Mouse (Mus musculus) 416B (cell line): ENCODE results near the gene Terb1.

Experiments used
- DNase-seq: peaks from one replicate; pipeline ENCODE4 v3.0.0; 2011; ENCODE audit warnings: low read depth

Terb1 gene

GRCm38 (mm10) chr8:104448796-104449195, 60.9 kb downstream of the Terb1 start:
- peak; percentile 49 for DNase-seq

- DNase-seq, result no peak
These were observed 63.7 kb downstream of the Terb1 start for GRCm38 (mm10) chr8:104446016-104446415.

DNA sequence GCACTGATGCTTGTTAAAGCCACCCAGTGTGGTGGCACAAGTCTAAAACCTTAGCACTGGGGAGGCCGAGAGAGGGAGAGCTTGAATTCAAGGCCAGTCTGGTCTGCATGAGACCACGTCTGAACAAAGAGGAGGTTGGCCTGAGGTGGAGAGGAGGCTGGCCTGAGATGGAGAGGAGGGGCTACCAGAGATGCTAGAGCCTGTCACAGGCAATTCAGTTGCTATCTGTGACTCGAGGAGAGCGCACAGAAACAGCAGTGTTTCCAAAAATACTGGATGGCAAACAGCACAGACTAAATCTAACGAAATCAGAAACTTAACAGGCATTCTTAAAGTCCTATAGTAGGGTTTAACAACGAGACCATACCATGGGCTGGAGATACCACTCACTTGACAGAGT, 64.5 kb downstream of the Terb1 start:
- DNase-seq, result no peak

DNA sequence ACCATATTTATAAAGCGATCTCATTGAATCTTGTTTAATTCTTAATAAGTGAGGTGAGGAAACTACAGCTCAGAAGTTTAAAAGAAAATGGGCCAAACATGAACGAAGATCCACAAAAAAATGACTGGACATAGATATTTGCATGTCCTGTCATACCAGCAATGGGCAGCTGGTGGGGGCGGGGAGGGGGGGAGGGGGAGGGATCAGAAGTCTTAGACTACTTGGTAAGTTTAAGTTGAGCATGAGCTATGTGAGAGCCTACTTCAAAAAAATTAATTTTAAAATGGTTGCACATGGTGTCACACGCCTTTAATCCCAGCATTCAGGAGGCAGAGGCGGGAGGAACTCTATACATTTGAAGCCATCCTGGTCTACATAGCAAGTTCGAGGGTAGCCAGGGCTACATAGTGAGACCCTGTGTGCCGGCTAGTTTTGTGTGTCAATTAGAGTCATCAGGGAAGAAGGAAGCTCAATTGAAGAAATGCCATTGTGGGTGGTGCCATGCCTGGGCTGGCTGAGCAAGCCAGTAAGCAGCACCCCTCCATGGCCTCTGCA, 66.5 kb downstream of the Terb1 start:
- no peak for DNase-seq

DNA sequence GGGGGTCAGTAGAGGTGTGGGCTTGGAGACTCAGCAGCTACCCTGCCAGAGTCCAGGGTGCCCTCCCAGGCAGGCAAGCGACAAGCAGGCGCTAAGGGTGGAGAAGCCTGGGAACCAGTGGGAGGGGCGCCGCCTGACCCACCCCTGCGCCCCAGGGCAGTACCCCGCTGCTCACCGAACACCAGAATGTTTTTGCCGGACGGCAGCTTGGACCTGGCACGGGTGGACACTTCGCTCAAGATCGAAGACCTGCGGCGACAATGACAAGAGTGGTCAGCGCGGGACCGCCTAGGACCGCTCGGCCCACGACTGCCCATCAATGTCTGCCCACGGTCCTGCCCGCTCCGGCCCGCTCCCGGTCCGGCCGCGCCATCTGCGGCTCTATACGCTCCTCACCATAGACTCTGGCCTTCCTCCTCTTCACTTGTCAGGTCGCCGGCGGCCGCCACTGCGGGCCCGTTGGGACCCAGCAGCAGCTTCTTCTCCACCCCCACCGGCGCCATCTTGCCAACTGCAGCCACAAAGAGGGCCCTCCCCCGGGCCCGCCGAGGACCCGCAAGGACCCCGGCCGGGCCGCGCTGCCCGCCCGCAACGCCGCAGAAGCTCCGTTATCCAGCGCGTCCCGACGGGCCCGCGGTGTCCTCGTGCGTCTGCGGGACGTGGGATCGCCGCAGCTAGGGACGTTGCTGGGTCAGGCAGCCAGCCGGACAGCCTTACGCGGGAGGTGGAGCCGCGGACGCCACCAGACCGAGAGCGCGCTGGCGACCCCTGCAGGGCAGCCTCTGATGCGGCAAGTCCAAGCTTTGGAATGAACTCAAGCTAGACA, 67.2 kb downstream of the Terb1 start, which contains the start of gene Dync1li2:
Gene Dync1li2 (minus strand): TSS at position 749 of the 826 bp plus-strand sequence.
- peak; percentile 87 for DNase-seq

DNA sequence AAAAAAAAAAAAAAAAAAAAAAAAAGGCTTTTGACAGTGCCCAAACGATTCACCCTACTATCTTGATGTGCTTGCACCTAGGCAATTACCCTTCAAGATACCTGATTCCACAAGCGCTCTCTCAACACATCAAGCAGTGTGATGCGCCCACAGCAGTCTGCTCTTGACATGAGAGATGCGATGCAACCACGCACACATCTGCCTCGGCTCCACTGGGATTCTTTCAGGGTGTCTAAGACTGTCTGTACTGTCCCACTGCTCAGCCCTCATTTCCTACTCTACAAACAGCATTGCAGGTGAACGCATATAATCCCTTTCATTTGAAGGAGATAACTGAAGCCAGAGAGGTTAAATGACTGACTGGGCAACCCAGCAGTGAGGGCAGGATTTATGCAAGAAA, 68.1 kb downstream of the Terb1 start:
- no peak for DNase-seq

DNA sequence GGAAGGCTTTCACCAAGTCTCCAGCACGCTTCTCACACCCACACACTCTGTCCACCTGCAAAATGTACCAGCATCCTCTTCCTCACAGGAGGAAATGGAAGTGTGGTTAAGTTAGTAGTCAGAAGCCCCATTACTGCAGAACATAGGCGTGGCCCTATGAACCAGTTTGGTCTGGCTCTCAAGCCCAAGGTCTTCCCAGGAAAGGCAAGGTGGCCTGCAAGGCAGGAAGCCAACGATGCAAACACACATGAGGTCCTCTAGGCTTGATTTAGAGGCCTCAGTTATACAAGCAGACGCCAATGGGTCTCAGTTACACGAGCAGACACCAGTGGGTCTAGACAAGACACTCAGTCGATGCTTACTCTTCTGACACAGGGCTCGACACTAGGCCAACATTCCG, 70.2 kb downstream of the Terb1 start:
- no peak for DNase-seq

DNA sequence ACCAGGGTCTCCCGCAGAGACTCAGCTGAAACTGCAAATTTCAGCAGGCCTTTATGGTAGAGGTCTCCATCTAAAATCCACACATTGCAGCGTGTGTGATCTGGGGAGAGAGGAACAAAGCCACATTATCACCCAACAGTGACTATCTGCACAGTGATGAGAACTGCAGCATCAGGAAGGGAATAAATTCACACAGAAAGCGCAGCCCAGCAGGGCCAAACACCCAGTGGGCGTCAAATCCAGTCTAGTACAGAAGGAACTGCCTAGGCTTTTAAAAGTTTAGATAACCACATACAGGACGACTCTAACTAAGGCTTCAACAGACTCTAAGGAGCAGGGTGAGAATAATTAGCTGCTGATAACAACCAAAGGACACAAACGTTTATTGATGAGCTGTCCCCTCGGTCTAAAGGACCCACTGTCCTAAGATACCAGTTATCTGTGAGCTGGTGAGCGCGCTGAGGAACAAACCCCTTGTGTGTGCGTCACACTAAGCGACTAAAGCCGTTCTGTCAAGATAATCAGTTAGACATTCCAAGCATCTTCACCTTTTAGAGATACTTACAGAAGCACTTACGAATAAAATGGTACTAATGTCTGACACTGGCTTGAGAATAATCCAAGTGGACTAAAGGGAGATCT, 72.1 kb downstream of the Terb1 start:
- no peak for DNase-seq

- no peak for DNase-seq
These were observed 73.1 kb downstream of the Terb1 start for GRCm38 (mm10) chr8:104436591-104436990.

- peak; percentile 98 for DNase-seq
These were observed 73.7 kb downstream of the Terb1 start for GRCm38 (mm10) chr8:104436038-104436437.

- DNase-seq, result no peak
These were observed 74.8 kb downstream of the Terb1 start for GRCm38 (mm10) chr8:104434826-104435354.

DNA sequence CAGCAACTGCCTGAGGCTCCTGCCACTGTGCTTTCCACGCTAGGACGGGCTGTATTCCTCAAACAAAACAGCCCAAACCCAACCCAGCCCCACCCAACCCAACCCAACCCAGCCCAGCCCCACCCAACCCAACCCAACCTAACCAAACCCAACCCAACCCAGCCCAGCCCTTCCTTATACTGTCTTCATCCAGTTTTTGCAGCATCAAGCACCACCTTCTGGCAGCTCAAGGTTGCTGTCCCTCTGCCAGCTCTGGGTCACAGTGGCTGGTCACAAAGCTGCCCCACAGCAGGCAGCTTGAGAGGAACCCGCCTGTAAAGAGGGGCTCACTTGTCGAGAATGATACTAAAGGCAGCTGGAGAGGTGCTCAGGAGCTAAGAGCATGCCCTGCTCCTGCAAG, 75.4 kb downstream of the Terb1 start:
- peak; percentile 23 for DNase-seq

GRCm38 (mm10) chr8:104433191-104433842, 76.4 kb downstream of the Terb1 start:
- no peak for DNase-seq

GRCm38 (mm10) chr8:104432656-104433055, 77.1 kb downstream of the Terb1 start:
- DNase-seq, result no peak

GRCm38 (mm10) chr8:104430230-104430629, 79.5 kb downstream of the Terb1 start:
- peak; percentile 17 for DNase-seq

DNA sequence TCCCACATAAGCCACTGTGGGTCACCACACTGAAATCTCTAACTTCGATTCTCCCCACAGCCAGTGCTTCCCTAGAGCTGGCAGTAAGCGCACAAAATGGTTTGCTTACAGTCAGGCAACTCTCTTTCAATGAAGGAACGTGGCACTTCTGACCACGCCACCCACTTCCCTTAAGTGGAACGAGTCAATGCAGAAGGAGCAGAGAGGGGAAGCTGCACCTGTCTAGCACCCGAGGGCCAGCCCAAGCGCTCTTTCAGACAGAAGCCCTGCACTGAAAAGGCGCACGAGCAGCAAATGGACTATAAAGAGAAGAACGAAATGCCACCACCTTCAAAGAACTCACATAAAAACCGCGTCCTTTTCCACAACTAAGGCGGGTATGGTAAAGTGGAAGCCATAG, 82.0 kb downstream of the Terb1 start:
- DNase-seq, result no peak

DNA sequence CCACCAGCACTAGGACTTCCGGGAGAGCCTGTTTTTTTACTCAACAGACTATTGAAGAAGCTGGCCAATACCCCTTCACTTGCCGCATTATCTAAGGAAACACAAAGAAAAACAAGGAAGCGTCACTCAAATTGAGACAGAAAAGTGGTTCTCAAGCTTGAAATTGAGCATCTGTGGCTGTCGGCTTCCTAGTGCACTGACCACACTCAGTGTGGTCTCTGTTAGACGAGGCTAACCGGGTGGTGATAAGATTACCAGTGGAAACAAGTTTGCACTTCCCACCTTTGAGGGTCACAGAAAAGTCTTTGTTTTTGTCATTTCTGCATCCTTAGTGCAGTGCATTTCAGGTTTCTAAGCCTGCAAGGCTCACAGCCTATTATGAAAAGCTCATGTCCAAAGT, 87.4 kb downstream of the Terb1 start:
- no peak for DNase-seq

GRCm38 (mm10) chr8:104416022-104416421, 93.7 kb downstream of the Terb1 start:
- DNase-seq, result no peak

DNA sequence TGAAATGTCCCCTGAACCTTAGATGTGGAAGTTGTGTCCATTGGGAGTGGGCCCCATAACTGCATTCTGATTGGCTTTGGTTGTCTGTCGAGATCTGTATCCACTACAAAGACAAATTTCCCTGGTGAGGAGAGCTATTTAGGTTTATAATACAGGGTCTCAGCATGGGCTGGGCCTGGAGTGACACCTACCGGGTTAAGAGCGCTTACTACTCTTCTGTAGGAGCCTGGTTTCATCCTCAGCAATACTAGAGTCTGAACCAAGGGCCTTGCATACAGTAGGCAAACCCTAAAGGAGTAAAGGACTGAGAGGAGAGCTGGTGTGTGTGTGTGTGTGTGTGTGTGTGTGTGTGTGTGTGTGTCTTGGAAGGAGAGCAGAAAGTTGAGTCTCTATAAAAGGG, 95.5 kb downstream of the Terb1 start:
- no peak for DNase-seq

DNA sequence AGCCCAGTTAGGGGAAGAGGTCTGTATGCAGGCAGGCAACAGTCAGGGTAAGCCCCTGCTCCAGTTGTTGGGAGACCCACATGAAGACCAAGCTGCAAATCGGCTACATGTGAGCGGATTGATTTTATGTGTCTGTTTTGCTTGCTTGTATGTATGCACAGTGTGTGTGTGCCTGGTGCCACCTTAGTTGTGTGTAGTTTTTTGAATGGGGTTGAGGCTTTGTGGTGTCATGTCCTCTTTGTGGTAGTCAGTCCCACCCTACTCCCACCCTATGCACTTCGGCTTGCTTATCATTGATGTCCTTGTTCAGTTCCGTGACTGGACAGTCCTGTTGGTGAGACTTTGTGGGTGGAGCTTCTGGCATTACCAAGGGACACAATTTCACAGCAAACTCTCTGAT, 95.9 kb downstream of the Terb1 start:
- no peak for DNase-seq

DNA sequence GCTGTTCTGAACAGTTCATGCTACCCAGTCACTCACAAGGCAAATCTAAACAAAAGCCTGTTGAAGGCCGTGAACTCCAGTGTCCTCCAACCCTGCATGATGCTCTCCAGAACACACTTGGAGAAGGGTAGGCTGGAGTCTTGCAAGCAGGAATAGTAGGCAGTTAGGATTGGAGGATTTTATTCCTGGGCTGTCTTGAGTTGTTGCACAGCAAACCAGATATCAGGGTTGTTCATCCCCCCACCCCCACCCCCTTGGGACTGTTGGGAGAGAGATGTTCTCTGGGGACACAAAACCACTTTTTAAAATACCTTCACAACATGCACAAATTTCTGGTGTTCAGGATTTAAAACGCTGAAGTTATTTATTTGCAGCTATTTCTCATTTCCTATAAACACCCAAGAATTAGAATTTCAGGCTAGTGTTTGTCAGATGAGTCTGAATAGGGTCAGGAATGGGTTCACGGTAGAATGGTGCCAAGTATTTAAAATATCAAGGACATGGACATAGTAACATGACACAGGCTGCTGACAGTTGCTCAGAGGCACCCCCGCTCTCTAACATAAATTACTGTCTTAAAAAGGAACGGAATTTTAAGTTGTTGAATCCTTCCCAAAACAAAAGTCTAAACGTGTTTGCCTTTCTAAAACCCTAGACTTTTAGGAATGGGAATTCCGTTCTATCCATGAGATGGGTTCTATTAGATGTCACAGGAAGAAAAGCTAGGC, 96.7 kb downstream of the Terb1 start:
- DNase-seq, result no peak

DNA sequence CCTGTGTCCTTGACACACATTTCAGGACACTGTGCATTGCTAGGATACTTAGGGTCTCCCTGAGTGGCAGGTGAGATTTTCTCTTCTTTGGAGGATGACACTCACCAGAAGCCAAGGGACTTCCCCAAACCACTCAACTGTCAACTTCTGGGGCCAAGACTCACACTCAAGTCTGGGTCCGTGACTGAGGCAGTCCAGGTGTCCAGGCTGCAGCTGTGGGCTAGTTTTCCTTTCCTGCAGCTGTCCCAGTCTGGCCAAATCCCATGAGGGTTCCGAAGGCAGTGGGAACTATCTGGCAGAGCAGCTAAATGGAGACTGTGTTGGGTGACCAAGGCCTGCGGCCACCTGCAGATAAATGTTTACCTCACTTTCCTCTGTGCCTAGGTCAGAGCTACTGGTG, 97.7 kb downstream of the Terb1 start:
- DNase-seq, result no peak
